Comparison of ENCODE assay signal across 9 mouse cellular contexts in the genomic region with DNA sequence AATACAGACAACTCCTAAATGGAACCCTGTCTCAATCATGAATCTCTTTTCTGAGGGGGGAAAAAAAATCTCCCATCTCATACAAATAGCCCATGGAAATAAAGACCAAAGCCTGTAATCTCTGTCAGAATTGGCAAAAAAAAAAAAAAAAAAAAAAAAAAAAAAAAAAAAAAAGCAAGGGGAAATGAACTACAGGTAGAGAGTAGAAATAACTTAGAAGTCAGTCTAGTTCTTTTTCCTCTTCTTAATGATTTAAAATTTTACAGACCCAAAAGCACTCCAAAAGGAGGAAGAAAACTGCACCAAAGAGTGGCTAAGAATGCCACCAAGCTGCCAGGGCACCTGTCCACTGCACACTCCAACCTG. TPM values are rescaled to one million over a fixed set of nuclear protein-coding genes. Genes with fewer than 3 reads are reported as not detected.
DNase-seq lines count a peak whose midpoint lies in the region; ATAC-seq and TF ChIP-seq lines count a peak whose summit lies in the region.
"Had no signal": no experiment of that assay in that cellular context is flagged by ENCODE, and none has a peak within 500 bp of the region (broad histone marks: within the 10 kb centered on the region; RNA-seq: fewer than 3 reads in every experiment).

No protein-coding gene starts in this region.

- TF ChIP-seq CTCF in layer of hippocampus, adult 2 months (conservative IDR thresholded peaks at IDR 0.05): no peak

- ATAC-seq in embryonic facial prominence, embryonic 12.5 days (ENCODE audit: insufficient number of reproducible peaks, insufficient read depth, low FRiP score, low TSS enrichment): no peak
- ATAC-seq in intestine, embryonic 15.5 days: no peak
- no peak for ATAC-seq in neural tube, embryonic 12.5 days (ENCODE audit: low FRiP score, low read depth)

- no peaks in the 10 kb centered on the region for H3K4me1 ChIP-seq in embryonic facial prominence, embryonic 12.5 days
- H3K4me1 ChIP-seq in intestine, embryonic 15.5 days (replicated peaks): no peaks in the 10 kb centered on the region
- 0 out of 2 replicates have a peak, but pooled peaks cover 4% of the 10 kb centered on the region for H3K4me1 ChIP-seq in neural tube, embryonic 12.5 days

- peak overlapping the region; percentile 88 for H3K4me3 ChIP-seq in layer of hippocampus, adult 2 months
- H3K4me3 ChIP-seq in embryonic facial prominence, embryonic 12.5 days: peak overlapping the region; percentile 73
- peak overlapping the region; percentile 86 for H3K4me3 ChIP-seq in intestine, embryonic 15.5 days (replicated peaks)
- peak overlapping the region; percentile 78 for H3K4me3 ChIP-seq in neural tube, embryonic 12.5 days

- H3K9me3 ChIP-seq in embryonic facial prominence, embryonic 12.5 days: no peaks in the 10 kb centered on the region
- H3K9me3 ChIP-seq in intestine, embryonic 15.5 days: no peaks in the 10 kb centered on the region
- no peaks in the 10 kb centered on the region for H3K9me3 ChIP-seq in neural tube, embryonic 12.5 days

- no peaks in the 10 kb centered on the region for H3K36me3 ChIP-seq in embryonic facial prominence, embryonic 12.5 days
- H3K36me3 ChIP-seq in intestine, embryonic 15.5 days: no peaks in the 10 kb centered on the region
- no peaks in the 10 kb centered on the region for H3K36me3 ChIP-seq in neural tube, embryonic 12.5 days

- DNase-seq in layer of hippocampus, adult 2 months (ENCODE audit: low spot score in 2 of 2): peak in 1 of 2 experiments; percentile 1
- no peak for DNase-seq in layer of hippocampus, adult 9-10 months (ENCODE audit: low spot score)
- DNase-seq in gastrocnemius, adult 8-10 months (ENCODE audit: low spot score in 2 of 2): no peak
- DNase-seq in MN1 (ENCODE audit: low spot score): no peak
- DNase-seq in cerebellum, postnatal 4 days (ENCODE audit: low spot score in 2 of 2): no peak
- DNase-seq: gastrocnemius, postnatal 10 days had no signal

- peaks cover 10% of the 10 kb centered on the region for H3K27me3 ChIP-seq in embryonic facial prominence, embryonic 12.5 days
- H3K27me3 ChIP-seq in intestine, embryonic 15.5 days (replicated peaks): no peaks in the 10 kb centered on the region
- H3K27me3 ChIP-seq in neural tube, embryonic 12.5 days (replicated peaks): peaks cover 7% of the 10 kb centered on the region

- no peak overlapping the region for H3K9ac ChIP-seq in embryonic facial prominence, embryonic 12.5 days
- peak overlapping the region; percentile 69 for H3K9ac ChIP-seq in intestine, embryonic 15.5 days
- H3K9ac ChIP-seq in neural tube, embryonic 12.5 days: no peak overlapping the region

- H3K4me2 ChIP-seq in embryonic facial prominence, embryonic 12.5 days (replicated peaks): peak overlapping the region; percentile 100
- H3K4me2 ChIP-seq in intestine, embryonic 15.5 days (replicated peaks): peak overlapping the region; percentile 96
- H3K4me2 ChIP-seq in neural tube, embryonic 12.5 days (replicated peaks): peak overlapping the region; percentile 100

- peak overlapping the region; percentile 81; the same call in 1 of the 2 replicates for H3K27ac ChIP-seq in layer of hippocampus, adult 2 months
- H3K27ac ChIP-seq in embryonic facial prominence, embryonic 12.5 days: no peak overlapping the region
- H3K27ac ChIP-seq in intestine, embryonic 15.5 days: peak overlapping the region; percentile 72
- H3K27ac ChIP-seq in neural tube, embryonic 12.5 days: no peak overlapping the region

RNA-seq across cellular contexts. Expression of gene Ahr, which starts 1.1 kb away (rescaled TPM):
- total RNA-seq in layer of hippocampus, adult 2 months (2021): 1 to 10 TPM; 6.8 to 7.6 TPM
- polyA plus RNA-seq in embryonic facial prominence, embryonic 12.5 days (2016; fragmentation: Nextera tagmentation; extraction: Ambion mirVana): 8.0 and 8.7 TPM in 2 replicates
- 8.6 and 8.7 TPM in 2 replicates for polyA plus RNA-seq in intestine, embryonic 15.5 days (2015; fragmentation: Nextera tagmentation; extraction: Ambion mirVana)
- 5.4 and 7.8 TPM in 2 replicates for polyA plus RNA-seq in neural tube, embryonic 12.5 days (2016; fragmentation: Nextera tagmentation; extraction: Ambion mirVana)
- 1 to 10 TPM; 1.3 to 1.6 (median 1.4) TPM for total RNA-seq in gastrocnemius, adult 8-10 months (2022)

Comparison
In these comparisons a context has a peak if more than half of its experiments do, and no peak if none do; other contexts are left out.
1. H3K27ac ChIP-seq: peak in layer of hippocampus, adult 2 months (single experiment) and intestine, embryonic 15.5 days (single experiment); none in embryonic facial prominence, embryonic 12.5 days (single experiment) and neural tube, embryonic 12.5 days (single experiment).
2. Peak in every context shown above with its lines, with median percentiles within 50 percentile points of each other: H3K4me3 ChIP-seq and H3K4me2 ChIP-seq.